Mouse (Mus musculus) B cell, adult 2 months (primary cell): ENCODE measurements around the gene Sec16a.
A peak's percentile ranks its signal among the peaks of the same experiment; 100 is the strongest.

Experiments used
- DNase-seq, 2 experiments: peaks; one replicate each; pipeline ENCODE4 v3.0.0; 2022

Sec16a gene

GRCm38 (mm10) chr2:26472312-26473090 lies 27.5 kb upstream of the Sec16a start:
- DNase-seq: peak in 1 of 2 experiments; percentile 10

- no peak for DNase-seq
Measured at GRCm38 (mm10) chr2:26471652-26472285, 26.8 kb upstream of the Sec16a start.

- no peak for DNase-seq
Measured at GRCm38 (mm10) chr2:26470967-26471366, 26.0 kb upstream of the Sec16a start.

GRCm38 (mm10) chr2:26468376-26468775 lies 23.4 kb upstream of the Sec16a start:
- no peak for DNase-seq

GRCm38 (mm10) chr2:26463412-26463811 lies 18.4 kb upstream of the Sec16a start:
- DNase-seq: no peak

- no peak for DNase-seq
Measured at GRCm38 (mm10) chr2:26462980-26463379, 18.0 kb upstream of the Sec16a start.

GRCm38 (mm10) chr2:26461667-26462066 lies 16.7 kb upstream of the Sec16a start:
- no peak for DNase-seq

GRCm38 (mm10) chr2:26460837-26461236 lies 15.8 kb upstream of the Sec16a start:
- no peak for DNase-seq

- no peak for DNase-seq
Measured at GRCm38 (mm10) chr2:26460097-26460646, 15.2 kb upstream of the Sec16a start.

GRCm38 (mm10) chr2:26459478-26459877 lies 14.5 kb upstream of the Sec16a start:
- no peak for DNase-seq

- DNase-seq: no peak
Measured at GRCm38 (mm10) chr2:26458402-26459124, 13.5 kb upstream of the Sec16a start.

GRCm38 (mm10) chr2:26449121-26450060 lies 4.4 kb upstream of the Sec16a start:
- DNase-seq: peak; percentile 82

GRCm38 (mm10) chr2:26447451-26447850 lies 2.4 kb upstream of the Sec16a start:
- no peak for DNase-seq

- no peak for DNase-seq
Measured at GRCm38 (mm10) chr2:26446671-26447070, 1.7 kb upstream of the Sec16a start.

- DNase-seq: no peak
Measured at GRCm38 (mm10) chr2:26445666-26446445, 840 bp upstream of the Sec16a start.

GRCm38 (mm10) chr2:26444368-26444767 lies 648 bp downstream of the Sec16a start:
- DNase-seq: no peak

GRCm38 (mm10) chr2:26443876-26444275 lies 1.1 kb downstream of the Sec16a start:
- DNase-seq: no peak

- DNase-seq: no peak
Measured at GRCm38 (mm10) chr2:26442843-26443242, 2.2 kb downstream of the Sec16a start.

GRCm38 (mm10) chr2:26441688-26442087 lies 3.3 kb downstream of the Sec16a start:
- DNase-seq: no peak

GRCm38 (mm10) chr2:26441261-26441660 lies 3.8 kb downstream of the Sec16a start:
- DNase-seq: no peak

GRCm38 (mm10) chr2:26439671-26440070 lies 5.3 kb downstream of the Sec16a start:
- no peak for DNase-seq
